Mouse (Mus musculus) forebrain, postnatal 0 days (tissue): Measurements from ENCODE around the gene Gm5141. TPM values are rescaled to one million over a fixed set of nuclear protein-coding genes. Genes with fewer than 3 reads are reported as not detected.
"Not testable (repeated sequence)": the region's sequence is repeated elsewhere in the genome, so short reads cannot be mapped to it uniquely, and the experiment has no call there.

ENCODE experiments used
- ATAC-seq: fragments of 200-750 bp; cut with Nextera tagmentation; 2 replicates; pipeline ENCODE4 v1.8.0; 2017; ENCODE audit warnings: mild to moderate bottlenecking, moderate library complexity
- DNase-seq: peaks from one replicate; pipeline ENCODE4 v3.0.0-alpha.2; 2015
- H3K27ac ChIP-seq: fragments of 300-500 bp; sonication (generic); 2 replicates; pipeline ENCODE4 v1.5.1; 2014; ENCODE audit warnings: low read depth, mild to moderate bottlenecking, antibody characterized with exemption, low read length, moderate library complexity, mixed read lengths
- H3K27me3 ChIP-seq: fragments of 300-500 bp; sonication (generic); 2 replicates; pipeline ENCODE4 v1.6.1; 2014; ENCODE audit warnings: mild to moderate bottlenecking, low read length, mixed read lengths; ENCODE audit not compliant: insufficient read depth
- H3K36me3 ChIP-seq: fragments of 300-500 bp; sonication (generic); 2 replicates; pipeline ENCODE4 v1.6.1; 2014; ENCODE audit warnings: mild to moderate bottlenecking, moderate library complexity; ENCODE audit not compliant: insufficient read depth
- H3K4me1 ChIP-seq: fragments of 300-500 bp; sonication (generic); 2 replicates; pipeline ENCODE4 v1.6.1; 2014; ENCODE audit warnings: antibody characterized with exemption; ENCODE audit not compliant: insufficient read depth
- H3K4me2 ChIP-seq: fragments of 300-500 bp; sonication (generic); 2 replicates; pipeline ENCODE4 v1.6.1; 2014; ENCODE audit warnings: low read depth, mild to moderate bottlenecking, moderate library complexity
- H3K4me3 ChIP-seq: fragments of 300-500 bp; sonication (generic); 2 replicates; pipeline ENCODE4 v1.5.1; 2014; ENCODE audit warnings: low read depth, low read length, mixed read lengths
- H3K9ac ChIP-seq: fragments of 300-500 bp; sonication (generic); 2 replicates; pipeline ENCODE4 v1.6.1; 2014; ENCODE audit warnings: mild to moderate bottlenecking
- H3K9me3 ChIP-seq: fragments of 300-500 bp; sonication (generic); 2 replicates; pipeline ENCODE4 v1.6.1; 2016; ENCODE audit warnings: low read length
- CTCF ChIP-seq: sonication (generic); IDR thresholded peaks from 2 replicates; pipeline ENCODE4 v1.5.1; 2016; ENCODE audit warnings: antibody characterized with exemption, control low read depth, low read depth
- WGBS: fragments of 180-500 bp; shearing (Covaris S2); extraction: QIAGEN DNeasy Blood & Tissue Kit; methylation state at CpG from one replicate; pipeline ENCODE4 v1.1.7; 2014; 5-methylcytosine and 5-hydroxymethylcytosine counted together
- polyA plus RNA-seq: library from polyadenylated mRNA; unstranded; fragments of >200 nt; fragmentation: Nextera tagmentation; extraction: Ambion mirVana; gene quantifications from 2 replicates; pipeline ENCODE4 v1.2.1, GENCODE M21; 2015
- total RNA-seq: library from RNA; depleted of rRNA; stranded (reverse); fragments of >200 nt; gene quantifications from 2 replicates; pipeline ENCODE4 v1.2.3, GENCODE M21; 2014; rRNA removed

The Gm5141 gene
- total RNA-seq, result 6.6 and 8.1 TPM in 2 replicates
- 3.6 and 6.0 TPM in 2 replicates for polyA plus RNA-seq

GRCm38 (mm10) chr13:62785199-62786134, at the start of gene Gm5141:
Gene Gm5141, minus strand, starts transcription at chr13:62785808.
- WGBS, result 6% methylated on average over 21 of the region's 23 CpGs
- DNase-seq, result peak; percentile 74

DNA sequence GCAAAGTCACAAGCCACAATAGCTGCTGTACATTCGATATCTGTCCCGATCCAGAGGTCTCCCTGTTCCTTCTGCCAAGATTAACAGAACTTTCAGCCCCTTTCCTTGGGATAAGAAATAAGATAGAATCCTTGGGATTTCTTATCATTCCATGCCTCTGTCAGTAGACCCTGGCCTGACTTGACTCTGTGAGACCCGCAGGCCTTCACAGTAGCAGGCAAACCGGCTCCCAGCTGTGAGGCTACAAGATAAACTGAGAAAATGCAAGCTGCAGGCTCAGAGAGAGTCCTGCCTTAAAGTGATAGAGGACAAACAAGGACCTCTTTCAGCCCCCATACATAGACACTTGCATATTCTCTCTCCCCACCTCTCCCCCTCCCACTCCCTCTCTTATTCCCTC, 47.7 kb upstream of the Gm5141 start:
- H3K9ac ChIP-seq, result no peak overlapping the region
- no peaks in the 10 kb centered on the region for H3K4me1 ChIP-seq
- H3K27ac ChIP-seq, result no peak overlapping the region
- no peaks in the 10 kb centered on the region for H3K9me3 ChIP-seq
- no peak overlapping the region for H3K4me3 ChIP-seq
- 52% methylated on average over 4 of the region's 4 CpGs for WGBS
- H3K36me3 ChIP-seq, result no peaks in the 10 kb centered on the region
- DNase-seq (no peak), ATAC-seq (no peak)
- no peaks in the 10 kb centered on the region for H3K27me3 ChIP-seq
- no peak overlapping the region for H3K4me2 ChIP-seq
- no peak for TF ChIP-seq CTCF

More at GRCm38 (mm10) chr13:62785199-62786134, at the start of gene Gm5141:
- peak within 1 kb of the TSS; percentile 66 for H3K4me2 ChIP-seq
- ATAC-seq, result peak; percentile 100
- H3K36me3 ChIP-seq, H3K27me3 ChIP-seq, H3K27ac ChIP-seq, H3K4me1 ChIP-seq, H3K9me3 ChIP-seq: not testable (repeated sequence)
- peak within 1 kb of the TSS; percentile 61 for H3K9ac ChIP-seq
- peak within 1 kb of the TSS; percentile 44 for H3K4me3 ChIP-seq

DNA sequence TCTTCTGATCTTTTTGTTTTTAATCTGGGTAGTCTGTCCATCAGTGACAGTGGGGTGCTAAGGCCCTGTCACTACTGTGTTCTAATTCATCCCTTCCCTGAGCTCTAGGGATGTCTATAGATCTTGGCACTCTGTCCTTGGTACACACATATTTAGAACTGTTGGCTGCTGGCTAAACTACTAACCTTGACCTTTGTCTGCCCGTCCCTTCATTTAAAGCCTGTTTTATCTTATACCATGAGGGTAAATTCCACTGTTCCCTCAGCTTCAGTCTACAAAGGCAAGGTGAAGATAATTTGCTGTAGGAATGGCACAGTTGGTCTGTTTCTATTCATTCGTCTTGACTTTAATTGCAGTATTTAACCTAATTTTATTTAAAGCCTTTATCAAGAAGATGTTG, 46.6 kb upstream of the Gm5141 start:
- ATAC-seq, result no peak
- no peak for DNase-seq
- 78% methylated on average over 2 of the region's 2 CpGs for WGBS
- no peak overlapping the region for H3K9ac ChIP-seq
- no peaks in the 10 kb centered on the region for H3K36me3 ChIP-seq
- TF ChIP-seq CTCF, result no peak
- no peak overlapping the region for H3K4me2 ChIP-seq
- H3K27me3 ChIP-seq, result no peaks in the 10 kb centered on the region
- no peaks in the 10 kb centered on the region for H3K4me1 ChIP-seq
- H3K9me3 ChIP-seq, result no peaks in the 10 kb centered on the region
- no peak overlapping the region for H3K27ac ChIP-seq
- no peak overlapping the region for H3K4me3 ChIP-seq

- not testable (repeated sequence) for H3K9me3 ChIP-seq, H3K4me1 ChIP-seq, H3K27ac ChIP-seq, H3K27me3 ChIP-seq, H3K9ac ChIP-seq, DNase-seq, ATAC-seq, H3K36me3 ChIP-seq, H3K4me3 ChIP-seq, H3K4me2 ChIP-seq
- 68% methylated on average over 3 of the region's 3 CpGs for WGBS
Observed at GRCm38 (mm10) chr13:62815705-62816104, 30.1 kb upstream of the Gm5141 start.

DNA sequence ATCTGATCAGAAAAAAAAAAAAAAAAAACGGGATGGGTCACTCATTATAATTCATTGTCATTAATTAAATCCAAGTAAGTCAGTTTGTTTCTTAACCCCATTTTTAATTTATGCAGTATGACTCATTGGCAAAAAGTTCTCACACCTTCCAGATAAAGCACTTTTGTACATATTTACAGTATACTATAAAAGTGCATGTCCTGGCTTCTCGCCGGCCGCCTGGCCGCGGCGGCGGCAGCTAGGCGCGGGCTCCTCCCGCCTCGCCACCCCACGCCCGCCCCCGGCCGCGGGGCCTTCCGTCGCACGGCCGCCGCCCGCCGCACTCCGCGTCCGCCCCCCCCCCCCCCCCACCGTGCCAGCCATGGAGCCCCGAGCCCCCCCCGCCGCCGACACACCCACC, 27.1 kb upstream of the Gm5141 start:
- no peak for DNase-seq
- H3K9ac ChIP-seq, result no peak overlapping the region

GRCm38 (mm10) chr13:62807981-62808380, 22.4 kb upstream of the Gm5141 start:
- DNase-seq, H3K27ac ChIP-seq, H3K36me3 ChIP-seq, H3K27me3 ChIP-seq, H3K9me3 ChIP-seq, H3K4me2 ChIP-seq, H3K4me1 ChIP-seq, H3K9ac ChIP-seq, ATAC-seq, H3K4me3 ChIP-seq: not testable (repeated sequence)
- WGBS, result 90% methylated on average over 6 of the region's 6 CpGs

More for the DNA sequence above, 27.1 kb upstream of the Gm5141 start:
- H3K36me3 ChIP-seq, result no peaks in the 10 kb centered on the region
- TF ChIP-seq CTCF, result no peak
- peak overlapping the region; percentile 57 for H3K4me2 ChIP-seq
- no peak for ATAC-seq
- H3K4me3 ChIP-seq, result peak overlapping the region; percentile 33
- no peaks in the 10 kb centered on the region for H3K9me3 ChIP-seq
- WGBS, result 9% methylated on average over 30 of the region's 32 CpGs
- H3K4me1 ChIP-seq, result no peaks in the 10 kb centered on the region
- no peaks in the 10 kb centered on the region for H3K27me3 ChIP-seq
- no peak overlapping the region for H3K27ac ChIP-seq

- not testable (repeated sequence) for H3K36me3 ChIP-seq, H3K4me1 ChIP-seq, H3K27ac ChIP-seq, H3K27me3 ChIP-seq, ATAC-seq, DNase-seq, H3K9me3 ChIP-seq
- peak overlapping the region; percentile 66 for H3K4me2 ChIP-seq
- 35% methylated on average over 2 of the region's 2 CpGs for WGBS
- H3K4me3 ChIP-seq, result peak overlapping the region; percentile 44
- H3K9ac ChIP-seq, result peak overlapping the region; percentile 29; the same call in 1 of the 2 replicates
Observed at GRCm38 (mm10) chr13:62786135-62786493, 506 bp upstream of the Gm5141 start.
